Comparison of ENCODE assay signal across 9 mouse cellular contexts in genomic region chr4:40774279-40775259, GRCm38 (mm10). TPM values are rescaled to one million over a fixed set of nuclear protein-coding genes. Genes with fewer than 3 reads are reported as not detected.
DNase-seq lines count a peak whose midpoint lies in the region; ATAC-seq and TF ChIP-seq lines count a peak whose summit lies in the region.
"Had no signal": no experiment of that assay in that cellular context is flagged by ENCODE, and none has a peak within 500 bp of the region (broad histone marks: within the 10 kb centered on the region; RNA-seq: fewer than 3 reads in every experiment).

No protein-coding gene starts in this region.

- WGBS in embryonic facial prominence, embryonic 13.5 days = 10% methylated on average over 12 of the region's 12 CpGs
- 15% methylated on average over 12 of the region's 12 CpGs for WGBS in heart, embryonic 10.5 days
- WGBS in kidney, embryonic 14.5 days = 19% methylated on average over 12 of the region's 12 CpGs
- WGBS in liver, embryonic 14.5 days (ENCODE audit: insufficient replicate concordance) = 19% methylated on average over 12 of the region's 12 CpGs
- 23% methylated on average over 12 of the region's 12 CpGs for WGBS in neural tube, embryonic 11.5 days

- TF ChIP-seq CTCF in liver, embryonic 14.5 days (IDR thresholded peaks at IDR 0.05; ENCODE audit: low read depth) = peak; percentile 96

- 0 out of 2 replicates have a peak, but pooled peaks have one; percentile 21 for ATAC-seq in embryonic facial prominence, embryonic 13.5 days (ENCODE audit: insufficient number of reproducible peaks, insufficient read depth, low FRiP score, low TSS enrichment, low read depth)
- ATAC-seq in kidney, embryonic 14.5 days (ENCODE audit: low FRiP score, low TSS enrichment) = peak; percentile 51
- ATAC-seq in liver, embryonic 14.5 days (ENCODE audit: insufficient read depth) = no peak
- peak; percentile 24 for ATAC-seq in neural tube, embryonic 11.5 days (ENCODE audit: insufficient read depth, low FRiP score, low TSS enrichment)

- TF ChIP-seq EP300 in liver, embryonic 14.5 days (IDR thresholded peaks at IDR 0.05; ENCODE audit: low read depth) = no peak

- H3K4me1 ChIP-seq in embryonic facial prominence, embryonic 13.5 days = peaks cover 27% of the 10 kb centered on the region
- H3K4me1 ChIP-seq in heart, embryonic 10.5 days = peaks cover 22% of the 10 kb centered on the region
- H3K4me1 ChIP-seq in kidney, embryonic 14.5 days (ENCODE audit: control insufficient read depth, insufficient read depth, low read length) = peaks cover 17% of the 10 kb centered on the region
- peaks cover 3 to 19% of the 10 kb centered on the region in 2 experiments for H3K4me1 ChIP-seq in liver, embryonic 14.5 days (replicated peaks; ENCODE audit: control insufficient read depth in 2 of 2, insufficient read depth in 2 of 2, low read length in 1 of 2)
- H3K4me1 ChIP-seq in neural tube, embryonic 11.5 days (ENCODE audit: control insufficient read depth, insufficient read depth, low read length) = no peaks in the 10 kb centered on the region

- peak overlapping the region; percentile 20 for H3K4me3 ChIP-seq in embryonic facial prominence, embryonic 13.5 days
- peak overlapping the region; percentile 52 for H3K4me3 ChIP-seq in heart, embryonic 10.5 days
- no peak overlapping the region for H3K4me3 ChIP-seq in kidney, embryonic 14.5 days (ENCODE audit: low read length)
- H3K4me3 ChIP-seq in liver, embryonic 14.5 days (ENCODE audit: insufficient read depth in 1 of 2, low read depth in 2 of 2, low read length in 2 of 2) = peak overlapping the region in 1 of 2 experiments; percentile 25; a peak in 1 of 4 replicates
- H3K4me3 ChIP-seq in neural tube, embryonic 11.5 days (ENCODE audit: low read depth, low read length) = no peak overlapping the region
- H3K4me3 ChIP-seq: erythroblast, embryonic 14.5 days had no signal

- peak; percentile 86 to 89 for DNase-seq in B cell, adult 2 months
- DNase-seq in adrenal gland, postnatal 36 days = peak; percentile 81 to 86
- DNase-seq in heart, embryonic 10.5 days (ENCODE audit: low spot score) = peak; percentile 92
- peak in 2 of 3 experiments; percentile 58 to 64 for DNase-seq in liver, embryonic 14.5 days (ENCODE audit: low read depth in 3 of 3, low spot score in 3 of 3)
- peak; percentile 80 for DNase-seq in neural tube, embryonic 11.5 days (ENCODE audit: low spot score)
- peak; percentile 15 for DNase-seq in telencephalon, adult 2 months (ENCODE audit: low read depth, low spot score)

- H3K9ac ChIP-seq in embryonic facial prominence, embryonic 13.5 days = peak overlapping the region; percentile 58
- H3K9ac ChIP-seq in kidney, embryonic 14.5 days (ENCODE audit: low read depth, low read length) = peak overlapping the region; percentile 19
- H3K9ac ChIP-seq in liver, embryonic 14.5 days (replicated peaks) = no peak overlapping the region
- no peak overlapping the region for H3K9ac ChIP-seq in neural tube, embryonic 11.5 days (ENCODE audit: low read length)

- H3K36me3 ChIP-seq in embryonic facial prominence, embryonic 13.5 days = no peaks in the 10 kb centered on the region
- H3K36me3 ChIP-seq in heart, embryonic 10.5 days = no peaks in the 10 kb centered on the region
- H3K36me3 ChIP-seq in kidney, embryonic 14.5 days (ENCODE audit: control insufficient read depth, insufficient read depth, low read length) = no peaks in the 10 kb centered on the region
- H3K36me3 ChIP-seq in liver, embryonic 14.5 days (replicated peaks; ENCODE audit: control insufficient read depth, insufficient read depth, low read depth) = no peaks in the 10 kb centered on the region
- no peaks in the 10 kb centered on the region for H3K36me3 ChIP-seq in neural tube, embryonic 11.5 days (ENCODE audit: control insufficient read depth, insufficient read depth, low read length)

- no peaks in the 10 kb centered on the region for H3K27me3 ChIP-seq in embryonic facial prominence, embryonic 13.5 days
- H3K27me3 ChIP-seq in heart, embryonic 10.5 days (ENCODE audit: insufficient read depth, poor library complexity, severe bottlenecking) = no peaks in the 10 kb centered on the region
- H3K27me3 ChIP-seq in kidney, embryonic 14.5 days (ENCODE audit: control insufficient read depth, insufficient read depth, low read length) = no peaks in the 10 kb centered on the region
- H3K27me3 ChIP-seq in liver, embryonic 14.5 days (ENCODE audit: control insufficient read depth, insufficient read depth, low read length) = no peaks in the 10 kb centered on the region
- H3K27me3 ChIP-seq in neural tube, embryonic 11.5 days (ENCODE audit: control insufficient read depth, insufficient read depth, low read length) = no peaks in the 10 kb centered on the region

- no peaks in the 10 kb centered on the region for H3K9me3 ChIP-seq in embryonic facial prominence, embryonic 13.5 days
- H3K9me3 ChIP-seq in heart, embryonic 10.5 days = no peaks in the 10 kb centered on the region
- no peaks in the 10 kb centered on the region for H3K9me3 ChIP-seq in kidney, embryonic 14.5 days (ENCODE audit: control insufficient read depth, low read length)
- no peaks in the 10 kb centered on the region for H3K9me3 ChIP-seq in liver, embryonic 14.5 days (ENCODE audit: control insufficient read depth, low read length)
- no peaks in the 10 kb centered on the region for H3K9me3 ChIP-seq in neural tube, embryonic 11.5 days (ENCODE audit: control insufficient read depth, low read length)

- peak overlapping the region; percentile 57 for H3K4me2 ChIP-seq in embryonic facial prominence, embryonic 13.5 days
- peak overlapping the region; percentile 38 for H3K4me2 ChIP-seq in kidney, embryonic 14.5 days (replicated peaks; ENCODE audit: low read depth, low read length)
- H3K4me2 ChIP-seq in liver, embryonic 14.5 days (ENCODE audit: low read depth) = peak overlapping the region; percentile 47
- peak overlapping the region; percentile 20 for H3K4me2 ChIP-seq in neural tube, embryonic 11.5 days (ENCODE audit: low read depth)

- peak overlapping the region; percentile 90 for H3K27ac ChIP-seq in embryonic facial prominence, embryonic 13.5 days
- peak overlapping the region; percentile 79 for H3K27ac ChIP-seq in heart, embryonic 10.5 days
- no peak overlapping the region for H3K27ac ChIP-seq in kidney, embryonic 14.5 days (ENCODE audit: low read depth, low read length)
- H3K27ac ChIP-seq in liver, embryonic 14.5 days = no peak overlapping the region
- H3K27ac ChIP-seq in neural tube, embryonic 11.5 days (ENCODE audit: low read depth, low read length) = no peak overlapping the region

RNA-seq across cellular contexts. Expression of gene Smu1, which starts 16.8 kb away (rescaled TPM):
- 10 to 100 TPM; 60.2 to 71.2 TPM for total RNA-seq in adrenal gland, postnatal 36 days (2021)
- 147 TPM in 2 replicates for polyA plus RNA-seq in embryonic facial prominence, embryonic 13.5 days (2015; fragmentation: Nextera tagmentation; extraction: Ambion mirVana)
- polyA plus RNA-seq in heart, embryonic 10.5 days (2016; fragmentation: Nextera tagmentation; extraction: Ambion mirVana) = 125 and 158 TPM in 2 replicates
- polyA plus RNA-seq in kidney, embryonic 14.5 days (2014; fragmentation: Nextera tagmentation; extraction: Ambion mirVana) = 147 and 171 TPM in 2 replicates
- 25.3 and 37.3 TPM in 2 replicates for polyA plus RNA-seq in liver, embryonic 14.5 days (2012; rRNA removed)
- polyA plus RNA-seq in liver, embryonic 14.5 days (2014; fragmentation: Nextera tagmentation; extraction: Ambion mirVana) = 73.2 and 78.6 TPM in 2 replicates
- 186 and 191 TPM in 2 replicates for polyA plus RNA-seq in neural tube, embryonic 11.5 days (2014; fragmentation: Nextera tagmentation; extraction: Ambion mirVana)

RNA-seq across cellular contexts. Expression of gene Dnaja1, which starts 52.6 kb away (rescaled TPM):
- total RNA-seq in adrenal gland, postnatal 36 days (2021) = 100 to 1,000 TPM; 287 to 463 TPM
- polyA plus RNA-seq in embryonic facial prominence, embryonic 13.5 days (2015; fragmentation: Nextera tagmentation; extraction: Ambion mirVana) = 435 and 438 TPM in 2 replicates
- polyA plus RNA-seq in heart, embryonic 10.5 days (2016; fragmentation: Nextera tagmentation; extraction: Ambion mirVana) = 332 and 445 TPM in 2 replicates
- polyA plus RNA-seq in kidney, embryonic 14.5 days (2014; fragmentation: Nextera tagmentation; extraction: Ambion mirVana) = 497 and 506 TPM in 2 replicates
- polyA plus RNA-seq in liver, embryonic 14.5 days (2012; rRNA removed) = 13.8 and 30.3 TPM in 2 replicates
- polyA plus RNA-seq in liver, embryonic 14.5 days (2014; fragmentation: Nextera tagmentation; extraction: Ambion mirVana) = 128 and 130 TPM in 2 replicates
- 694 and 702 TPM in 2 replicates for polyA plus RNA-seq in neural tube, embryonic 11.5 days (2014; fragmentation: Nextera tagmentation; extraction: Ambion mirVana)

Comparison
In these comparisons a context has a peak if more than half of its experiments do, and no peak if none do; other contexts are left out.
1. DNase-seq: peak in every context shown above with its lines; median percentile 92 in heart, embryonic 10.5 days; 88 in B cell, adult 2 months; 84 in adrenal gland, postnatal 36 days; 80 in neural tube, embryonic 11.5 days; 61 in liver, embryonic 14.5 days; 15 in telencephalon, adult 2 months.
2. H3K27ac ChIP-seq: peak in embryonic facial prominence, embryonic 13.5 days (single experiment) and heart, embryonic 10.5 days (single experiment); none in kidney, embryonic 14.5 days (single experiment), liver, embryonic 14.5 days (single experiment) and neural tube, embryonic 11.5 days (single experiment).
3. H3K4me3 ChIP-seq: peak in embryonic facial prominence, embryonic 13.5 days (single experiment) and heart, embryonic 10.5 days (single experiment); none in kidney, embryonic 14.5 days (single experiment) and neural tube, embryonic 11.5 days (single experiment).
4. H3K9ac ChIP-seq: peak in embryonic facial prominence, embryonic 13.5 days (single experiment) and kidney, embryonic 14.5 days (single experiment); none in liver, embryonic 14.5 days (single experiment) and neural tube, embryonic 11.5 days (single experiment).
5. Peak in every context shown above with its lines, with median percentiles within 50 percentile points of each other: H3K4me2 ChIP-seq.